Mouse (Mus musculus): ENCODE measurements at regions not wholly inside any gene's neighbourhood (a gene's known extent, or its start where the extent isn't known, plus 50 kb on each side); places are given as distances from the start of the nearest gene placed in this dataset.

DNA sequence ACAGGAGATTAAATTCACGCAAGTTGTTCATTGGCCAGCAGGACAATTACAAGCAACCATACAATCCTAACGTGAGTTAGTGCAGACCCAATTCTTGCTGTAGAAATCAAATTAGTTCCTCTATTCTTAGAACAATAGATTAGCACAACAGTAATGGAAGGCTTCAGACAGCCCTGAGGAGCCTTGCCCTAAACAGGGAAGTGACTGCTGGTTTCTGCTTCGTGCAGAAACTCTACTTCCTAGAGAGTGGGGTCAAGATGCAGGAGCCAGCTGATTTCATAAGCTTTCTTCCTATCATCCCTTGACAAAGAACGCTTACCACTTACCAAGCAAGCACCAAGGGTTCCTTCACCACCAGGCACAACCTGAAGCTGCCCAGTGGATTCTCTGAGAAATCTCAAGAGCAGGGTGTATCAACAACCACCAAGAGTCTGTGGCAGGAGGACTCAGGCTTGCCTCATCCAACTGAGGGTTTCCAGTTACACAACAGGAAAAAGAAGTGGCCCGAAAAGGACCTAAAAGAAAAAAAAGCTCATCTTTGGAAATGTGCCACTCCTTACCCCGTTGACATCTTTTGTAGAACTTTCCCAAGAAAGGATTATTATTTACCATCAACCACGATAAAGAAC lies 154.6 kb downstream of the Kctd12 start:
- TF ChIP-seq CEBPB (IDR thresholded peaks at IDR 0.05; ENCODE audit: insufficient read depth, poor library complexity, severe bottlenecking) (no peak), POLR2A (IDR thresholded peaks at IDR 0.05; ENCODE audit: insufficient read length, low read depth) (no peak), SRF (IDR thresholded peaks at IDR 0.05; ENCODE audit: control insufficient read depth, insufficient read length, low read depth) (no peak), MAX (IDR thresholded peaks at IDR 0.05; ENCODE audit: low read depth) (no peak), USF1 (IDR thresholded peaks at IDR 0.05; ENCODE audit: low read depth) (no peak), POLR2AphosphoS2 (IDR thresholded peaks at IDR 0.05; ENCODE audit: insufficient read length, low read depth) (no peak), REST (IDR thresholded peaks at IDR 0.05; ENCODE audit: insufficient read depth, insufficient read length) (no peak), MYOD1 (IDR thresholded peaks at IDR 0.05; ENCODE audit: control insufficient read depth in 1 of 3, insufficient read length in 2 of 3, low read depth in 2 of 3) (no peak)

All from myocyte (in vitro differentiated cells).